Mouse (Mus musculus): ENCODE data around the gene Itgad.

DNA sequence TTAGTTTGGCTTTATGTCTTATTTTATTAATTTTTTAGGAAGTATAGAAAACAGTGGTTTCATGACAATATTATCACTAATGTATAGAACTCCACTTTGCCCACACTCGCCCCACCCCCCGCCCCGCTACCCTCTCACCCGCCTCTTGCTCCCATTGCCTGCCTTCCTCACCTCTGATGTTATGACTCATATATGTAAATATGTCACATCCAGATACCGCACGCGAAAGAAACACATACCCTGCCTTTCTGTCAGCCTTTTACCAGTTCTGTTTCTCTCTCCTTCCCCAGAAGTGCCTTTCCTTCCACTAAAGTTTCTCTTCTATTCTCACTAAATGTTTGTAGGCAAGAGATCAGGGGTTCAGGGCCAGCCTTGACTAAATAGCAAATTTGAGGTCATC, 12.2 kb downstream of the Itgad start:
- TF ChIP-seq POLR2A (IDR thresholded peaks at IDR 0.05; ENCODE audit: insufficient read length, low read depth) (no peak), USF1 (IDR thresholded peaks at IDR 0.05; ENCODE audit: low read depth) (no peak), POLR2AphosphoS2 (IDR thresholded peaks at IDR 0.05; ENCODE audit: insufficient read length, low read depth) (no peak), MYOD1 (IDR thresholded peaks at IDR 0.05; ENCODE audit: control insufficient read depth in 1 of 3, insufficient read length in 2 of 3, low read depth in 2 of 3) (no peak), MAX (IDR thresholded peaks at IDR 0.05; ENCODE audit: low read depth) (no peak), TCF12 (IDR thresholded peaks at IDR 0.05; ENCODE audit: insufficient read depth, poor library complexity, severe bottlenecking) (no peak), E2F4 (IDR thresholded peaks at IDR 0.05; ENCODE audit: insufficient read depth) (no peak), SRF (IDR thresholded peaks at IDR 0.05; ENCODE audit: control insufficient read depth, insufficient read length, low read depth) (no peak), TCF3 (IDR thresholded peaks at IDR 0.05; ENCODE audit: insufficient read length, low read depth) (no peak)
